Mouse (Mus musculus) hematopoietic stem cell, adult 5-6 weeks (primary cell): ENCODE measurements around the gene Shb. TPM values are rescaled to one million over a fixed set of nuclear protein-coding genes. Genes with fewer than 3 reads are reported as not detected.
"Not testable (repeated sequence)": the region's sequence is repeated elsewhere in the genome, so short reads cannot be mapped to it uniquely, and the experiment has no call there.

Source experiments
- ATAC-seq, 2 experiments: fragments of 125-278 bp in 1 of 2; replicated peaks in 1 of 2; 2 replicates each; pipeline ENCODE4 v1.8.0; 2016 to 2017; ENCODE audit warnings: inconsistent platforms in 2 of 2, mild to moderate bottlenecking in 2 of 2, moderate number of reproducible peaks in 2 of 2, low read depth in 1 of 2, moderate TSS enrichment in 1 of 2; ENCODE audit not compliant: low FRiP score in 2 of 2, poor library complexity in 2 of 2, severe bottlenecking in 2 of 2, insufficient read depth in 1 of 2, low TSS enrichment in 1 of 2
- total RNA-seq: library from RNA; stranded (forward); fragments of 172-1452, 232-1000 nt; gene quantifications from 2 replicates; pipeline ENCODE4 v1.2.3, GENCODE M21; 2017

Gene Shb
- total RNA-seq, 1 experiment from 2014 or later = 4.5 TPM

DNA sequence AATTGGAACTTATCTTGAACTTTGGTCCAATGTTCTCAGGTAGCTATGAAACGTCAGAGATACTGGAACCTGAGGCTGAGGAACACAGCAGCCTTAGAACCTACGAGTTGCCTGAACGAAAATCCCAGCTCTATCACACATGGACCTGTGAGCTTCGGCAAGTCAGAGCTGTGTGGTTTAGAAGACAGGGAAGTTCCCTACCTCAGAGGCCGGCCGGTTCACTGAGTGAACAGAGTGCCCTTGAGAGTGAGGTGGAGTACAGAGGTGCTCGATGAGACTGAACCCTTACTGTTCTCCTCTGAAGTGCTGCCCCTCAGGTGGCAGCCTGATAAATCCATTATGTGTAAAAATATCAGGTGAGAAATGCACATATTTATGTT, 128.8 kb downstream of the Shb start:
- peak; percentile 34 to 70; a peak in 2 of 4 replicates for ATAC-seq

GRCm38 (mm10) chr4:45402878-45403498, 129.3 kb downstream of the Shb start:
- peak; percentile 43 to 63 for ATAC-seq

DNA sequence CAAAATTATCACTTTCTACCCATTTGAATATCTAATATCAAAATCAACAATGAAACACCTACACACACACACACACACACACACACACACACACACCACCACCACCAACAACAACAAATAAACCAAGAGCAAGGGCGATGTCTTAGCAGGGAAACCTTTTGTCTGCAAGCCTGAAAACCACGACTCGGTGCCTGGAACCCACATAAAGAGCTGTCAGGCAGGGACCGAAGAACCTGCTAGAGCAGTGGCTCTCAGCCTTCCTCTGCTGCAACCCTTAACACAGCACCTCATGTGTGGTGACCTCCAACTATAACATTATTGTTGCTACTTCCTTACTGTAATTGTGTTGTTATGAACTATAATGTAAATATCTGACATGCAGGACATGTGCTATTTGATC, 130.0 kb downstream of the Shb start:
- no peak for ATAC-seq

GRCm38 (mm10) chr4:45399421-45400210, 132.7 kb downstream of the Shb start:
- ATAC-seq = no peak

- not testable (repeated sequence) for ATAC-seq
Observed at GRCm38 (mm10) chr4:45398315-45398714, 134.0 kb downstream of the Shb start.

GRCm38 (mm10) chr4:45396211-45396610, 136.1 kb downstream of the Shb start:
- peak; percentile 38 to 39; a peak in 3 of 4 replicates for ATAC-seq

DNA sequence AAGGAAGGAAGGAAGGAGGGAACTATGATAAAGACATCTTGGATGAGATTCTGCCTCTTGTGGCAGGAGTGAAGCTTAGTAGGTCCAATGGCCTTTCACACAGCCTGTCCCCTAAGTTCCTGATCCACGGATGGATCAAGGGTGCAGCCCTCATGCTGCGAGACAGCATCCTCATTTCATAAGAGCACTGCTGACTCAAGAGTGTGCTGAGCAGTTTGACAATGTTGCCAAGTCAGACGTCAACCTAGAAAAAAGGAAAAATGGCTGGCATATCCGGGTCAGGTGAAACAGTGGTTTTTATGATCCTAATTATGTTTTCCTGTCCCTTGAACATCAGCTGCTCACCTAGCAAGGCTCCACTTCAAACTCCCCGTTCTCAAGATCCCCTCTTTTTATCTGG, 138.6 kb downstream of the Shb start:
- ATAC-seq = no peak

GRCm38 (mm10) chr4:45392994-45393393, 139.3 kb downstream of the Shb start:
- ATAC-seq = peak; percentile 63 to 66; a peak in 3 of 4 replicates

DNA sequence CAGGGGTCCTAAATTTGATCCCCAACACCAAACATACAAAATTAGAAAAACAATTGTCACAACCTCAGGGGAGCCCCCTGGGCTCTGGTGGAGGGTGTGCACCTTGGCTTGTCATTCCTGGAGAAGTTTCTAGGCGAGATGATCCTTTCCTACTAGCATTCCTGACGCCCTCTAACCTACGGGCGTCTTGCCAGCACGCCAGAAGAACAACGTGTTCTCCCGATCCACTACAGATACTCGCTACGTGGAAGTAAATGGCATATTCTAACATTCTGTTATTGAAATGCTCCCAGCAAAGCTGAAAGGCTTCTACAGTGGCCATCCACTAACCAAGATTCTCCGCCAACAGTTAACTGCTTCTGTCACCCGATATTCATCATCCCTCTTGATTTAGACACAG, 139.7 kb downstream of the Shb start:
- 0 out of 4 replicates have a peak, but pooled peaks of 1 of the 2 experiments have one; percentile 9 for ATAC-seq

DNA sequence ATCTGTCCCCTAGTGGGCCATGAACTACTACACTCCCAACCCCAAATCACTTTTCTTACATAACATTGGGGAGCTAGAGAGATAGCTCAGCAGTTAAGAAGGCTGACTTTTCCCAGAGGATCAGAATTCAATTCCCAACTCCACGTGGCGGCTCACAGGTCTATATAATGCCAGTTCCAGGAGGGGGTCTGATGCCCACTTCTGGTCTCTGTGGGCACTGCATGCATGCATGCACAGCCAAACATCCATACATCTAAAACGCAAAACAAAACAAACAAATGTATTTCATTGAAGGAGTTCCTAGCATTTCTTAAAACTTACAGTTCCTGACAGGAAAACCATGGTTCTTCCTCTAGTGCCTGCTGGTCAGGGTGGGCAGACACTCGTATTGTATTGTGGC, 140.2 kb downstream of the Shb start:
- ATAC-seq = no peak

GRCm38 (mm10) chr4:45387296-45387695, 145.0 kb downstream of the Shb start:
- not testable (repeated sequence) for ATAC-seq

GRCm38 (mm10) chr4:45382133-45382532, 150.1 kb downstream of the Shb start:
- ATAC-seq = not testable (repeated sequence)

DNA sequence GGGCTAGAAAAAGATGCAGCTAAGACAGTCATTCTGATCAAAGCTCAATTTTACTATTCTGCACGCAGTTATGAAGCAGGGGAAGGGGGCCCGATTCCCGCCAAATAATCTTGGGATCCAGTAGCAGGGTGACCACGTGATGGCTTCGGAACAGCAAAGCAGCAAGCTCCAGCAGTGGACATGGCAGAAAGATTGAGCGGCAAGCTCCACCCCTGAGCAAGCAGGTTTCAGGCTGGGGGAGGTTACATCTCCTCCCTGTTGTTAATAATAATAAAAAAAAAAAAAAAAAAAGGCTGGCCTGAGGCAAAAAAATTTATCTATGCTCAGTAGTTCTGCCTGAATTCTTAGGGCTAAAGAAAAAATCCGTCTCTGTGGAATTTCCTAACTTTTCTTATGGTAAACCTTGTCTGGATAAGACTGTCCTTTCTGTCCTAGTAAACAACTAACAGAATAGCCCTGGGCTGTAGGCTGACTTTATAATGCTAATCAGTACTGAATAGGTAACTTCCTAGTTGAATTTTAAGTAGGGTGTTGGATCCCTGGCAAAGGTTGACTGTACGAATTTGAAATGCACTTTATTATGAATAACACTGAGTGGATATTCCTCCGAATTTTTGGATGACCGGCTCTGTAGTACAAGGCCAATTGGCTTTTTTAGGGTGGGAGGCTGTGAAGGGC, 151.2 kb downstream of the Shb start:
- not testable (repeated sequence) for ATAC-seq

GRCm38 (mm10) chr4:45376573-45376972, 155.7 kb downstream of the Shb start:
- no peak for ATAC-seq

DNA sequence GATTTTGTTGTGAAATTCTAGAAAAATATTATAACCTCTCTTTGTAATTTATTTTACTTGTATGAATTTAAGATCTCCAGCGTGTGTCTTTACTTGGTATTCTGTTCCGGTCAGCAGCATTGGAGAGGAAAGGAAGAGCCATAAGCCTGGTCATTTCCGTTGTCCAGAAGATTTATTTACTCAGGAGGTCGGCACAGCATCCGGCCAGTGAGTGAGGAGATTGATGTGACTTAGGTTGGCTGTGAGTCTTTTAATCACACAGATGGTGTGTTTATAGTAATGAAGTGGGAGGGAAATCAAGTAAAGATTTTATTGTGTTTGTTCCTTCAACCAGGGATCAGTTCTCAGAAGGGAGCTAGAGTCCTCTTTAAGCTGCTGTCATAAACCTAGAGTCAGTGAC, 157.4 kb downstream of the Shb start:
- no peak for ATAC-seq
